Mouse (Mus musculus): ENCODE measurements around the gene Cstad.

Cstad gene

DNA sequence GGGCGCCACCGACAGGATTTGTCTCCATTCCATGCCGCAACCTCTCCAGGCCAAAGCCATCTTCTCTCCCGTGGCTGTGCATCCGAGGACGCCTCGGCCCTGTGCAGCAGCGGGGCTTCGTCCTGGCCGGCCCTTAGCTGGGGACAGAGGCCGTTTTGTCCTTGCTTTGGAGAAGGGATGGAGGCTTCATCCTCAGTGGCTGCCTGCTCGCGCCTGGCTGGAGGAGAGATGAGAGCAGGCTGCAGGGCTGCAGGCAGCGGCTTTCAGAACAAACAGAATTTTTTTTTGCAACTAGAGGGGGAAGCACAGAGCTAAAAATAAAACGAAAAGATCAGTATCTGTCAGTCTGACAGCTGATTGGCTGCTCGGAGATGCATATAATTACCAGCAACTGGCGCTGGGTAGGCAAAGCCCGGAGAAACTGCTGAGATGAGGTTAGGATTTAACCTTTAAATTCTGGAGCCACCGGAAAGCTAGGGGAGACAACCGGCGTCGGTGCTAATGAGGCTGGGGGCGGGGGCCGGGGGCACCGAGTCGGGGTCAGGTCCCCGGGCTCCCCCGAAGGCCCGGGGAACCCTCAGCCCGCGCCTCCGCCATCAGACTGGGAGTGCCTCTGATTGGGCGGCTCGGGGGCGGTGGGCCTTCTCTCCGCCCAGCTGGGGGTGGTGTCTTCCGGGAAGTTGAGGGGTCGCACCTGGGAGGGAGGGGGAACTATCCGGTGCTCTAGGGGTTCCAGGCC is at the start of gene Cstad:
Gene Cstad, plus strand, starts transcription at position 400 of the 739 bp plus-strand sequence.
- peak; percentile 88 for DNase-seq (ENCODE audit: low read depth, low spot score)

- DNase-seq (ENCODE audit: low read depth, low spot score): no peak
Observed at GRCm38 (mm10) chr2:30545706-30546105, 49.1 kb upstream of the Cstad start.

DNA sequence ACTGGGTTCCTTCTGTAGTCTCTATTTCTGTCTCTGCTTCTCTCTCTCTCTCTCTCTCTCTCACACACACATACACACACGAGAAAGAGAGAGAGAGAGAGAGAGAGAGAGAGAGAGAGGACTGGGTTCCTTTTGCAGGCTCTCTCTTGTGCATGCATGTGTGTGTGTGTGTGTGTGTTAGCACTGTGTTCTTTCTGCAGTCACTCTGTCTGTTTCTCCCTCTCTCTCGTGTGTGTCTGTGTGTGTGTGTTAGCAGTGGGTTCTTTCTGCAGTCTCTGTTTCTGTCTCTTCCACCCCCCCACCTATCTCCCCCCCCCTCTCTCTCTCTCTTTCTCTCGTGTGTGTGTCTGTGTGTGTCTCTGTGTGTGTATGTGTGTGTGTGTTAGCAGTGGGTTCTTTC is 48.6 kb upstream of the Cstad start:
- DNase-seq (ENCODE audit: low read depth, low spot score): peak; percentile 38

DNA sequence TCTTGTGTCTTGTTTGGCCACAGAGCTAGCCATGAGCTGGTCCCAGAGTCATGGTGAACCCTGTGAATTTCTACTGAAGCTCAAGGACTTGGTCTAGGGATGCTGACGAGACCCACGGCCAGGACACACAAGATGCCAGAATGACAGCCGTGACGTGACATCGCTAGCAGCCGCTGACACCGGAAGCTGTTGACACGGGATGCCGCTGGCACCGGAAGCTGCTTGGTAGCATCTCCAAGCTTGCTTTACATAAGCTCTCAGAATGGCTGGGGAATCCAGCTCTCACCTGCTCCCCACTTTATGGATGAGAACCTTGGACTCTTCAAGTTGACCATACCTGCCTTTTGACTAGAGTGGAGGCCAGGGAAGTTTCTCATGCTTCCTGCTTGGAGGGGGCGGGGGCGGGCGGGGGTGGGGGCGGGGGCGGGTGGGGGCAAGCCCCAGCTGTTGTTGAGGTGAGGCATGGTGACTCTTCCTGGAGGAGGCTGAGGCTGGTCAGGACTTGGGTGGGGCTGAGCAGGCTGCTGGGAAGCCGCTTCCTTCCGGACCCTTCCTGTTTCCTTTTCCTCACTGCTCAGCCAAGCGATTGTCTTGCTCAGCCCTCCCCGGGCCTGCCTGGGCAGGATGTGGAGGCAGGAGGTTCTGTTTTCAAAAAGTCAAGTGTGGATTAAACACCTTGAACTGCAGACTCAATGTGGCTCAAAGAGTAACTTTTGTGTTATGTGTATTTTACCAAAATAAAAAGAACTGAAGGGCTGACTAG is 47.2 kb upstream of the Cstad start:
- peak; percentile 79 for DNase-seq (ENCODE audit: low read depth, low spot score)

DNA sequence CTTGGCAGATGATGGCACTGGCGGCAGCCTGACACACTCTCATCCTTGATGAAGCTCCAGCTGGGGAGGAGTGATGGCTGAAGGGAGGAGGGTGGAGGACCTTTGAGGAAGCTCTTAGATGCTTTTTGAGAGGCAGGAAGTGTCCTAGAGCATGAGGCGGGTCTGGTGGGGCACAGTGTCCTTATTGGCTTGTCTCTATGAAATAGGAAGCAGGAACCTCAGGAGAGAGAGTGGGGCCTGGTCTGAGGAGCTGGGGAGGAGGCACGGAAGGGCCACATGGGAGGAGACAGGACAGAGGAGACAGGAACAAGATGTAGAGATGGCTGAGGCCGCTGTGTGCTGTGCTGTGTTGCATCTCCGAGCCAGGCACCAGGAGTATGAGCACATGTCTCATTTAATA is 43.3 kb upstream of the Cstad start:
- DNase-seq (ENCODE audit: low read depth, low spot score): no peak

GRCm38 (mm10) chr2:30553851-30554540 is 40.8 kb upstream of the Cstad start:
- peak; percentile 51 for DNase-seq (ENCODE audit: low read depth, low spot score)

DNA sequence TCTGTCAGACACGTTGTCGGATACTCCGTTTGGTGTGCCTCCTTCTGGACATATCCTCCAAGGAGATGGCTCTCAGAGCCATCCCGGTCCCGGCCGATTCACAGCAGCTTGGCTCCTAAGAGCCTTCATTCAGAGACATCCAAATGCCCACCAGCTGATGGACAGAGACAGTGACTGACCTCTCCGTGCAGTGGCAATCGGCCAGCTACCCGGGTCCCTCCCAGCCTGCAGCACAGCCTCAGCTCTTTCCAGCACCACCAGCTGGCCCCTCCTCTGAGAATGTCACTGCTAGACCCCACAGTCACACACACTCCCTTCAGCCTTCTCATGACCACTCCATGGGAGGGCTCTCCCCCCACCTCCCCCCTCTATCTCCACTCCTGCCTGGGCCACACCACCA is 39.6 kb upstream of the Cstad start:
- DNase-seq (ENCODE audit: low read depth, low spot score): no peak

DNA sequence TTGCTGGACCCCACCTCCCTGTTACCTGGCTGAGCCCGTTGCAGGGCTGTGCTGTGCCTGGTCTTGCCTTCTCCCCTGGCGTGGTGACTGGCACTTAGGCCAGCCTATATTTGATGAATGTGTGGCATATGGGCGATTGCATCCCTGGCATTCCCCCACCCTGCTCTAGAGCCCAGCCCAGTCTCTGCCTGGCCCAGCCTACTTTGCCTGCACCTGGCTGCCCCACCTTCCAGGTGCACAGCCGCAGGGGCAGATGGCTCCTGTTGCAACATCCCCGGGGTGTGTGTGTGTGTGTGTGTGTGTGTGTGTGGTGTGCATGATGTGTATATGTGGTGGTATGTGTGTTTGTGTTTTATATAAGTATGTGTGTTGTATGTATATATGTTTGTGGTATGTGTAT is 38.3 kb upstream of the Cstad start:
- no peak for DNase-seq (ENCODE audit: low read depth, low spot score)

GRCm38 (mm10) chr2:30559552-30559951 is 35.3 kb upstream of the Cstad start:
- DNase-seq (ENCODE audit: low read depth, low spot score): no peak

DNA sequence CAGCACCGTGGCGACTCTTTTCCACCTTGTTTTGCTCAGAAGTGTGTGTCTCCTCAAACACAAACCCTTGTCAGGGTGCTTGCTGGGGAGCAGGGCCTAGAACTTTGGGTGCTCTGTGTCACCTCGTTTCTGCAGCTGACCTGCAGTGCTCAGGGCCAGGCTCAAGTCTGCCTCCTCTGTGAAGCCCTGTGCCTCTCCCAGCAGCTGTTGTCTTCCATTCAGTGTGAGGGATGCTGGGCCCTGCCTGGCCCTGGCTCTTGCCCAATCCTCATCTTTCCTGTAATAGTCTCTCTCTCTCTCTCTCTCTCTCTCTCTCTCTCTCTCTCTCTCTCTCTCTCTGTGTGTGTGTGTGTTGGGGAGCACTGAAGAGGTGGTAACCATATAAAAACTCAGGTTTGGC is 32.3 kb upstream of the Cstad start:
- no peak for DNase-seq (ENCODE audit: low read depth, low spot score)

DNA sequence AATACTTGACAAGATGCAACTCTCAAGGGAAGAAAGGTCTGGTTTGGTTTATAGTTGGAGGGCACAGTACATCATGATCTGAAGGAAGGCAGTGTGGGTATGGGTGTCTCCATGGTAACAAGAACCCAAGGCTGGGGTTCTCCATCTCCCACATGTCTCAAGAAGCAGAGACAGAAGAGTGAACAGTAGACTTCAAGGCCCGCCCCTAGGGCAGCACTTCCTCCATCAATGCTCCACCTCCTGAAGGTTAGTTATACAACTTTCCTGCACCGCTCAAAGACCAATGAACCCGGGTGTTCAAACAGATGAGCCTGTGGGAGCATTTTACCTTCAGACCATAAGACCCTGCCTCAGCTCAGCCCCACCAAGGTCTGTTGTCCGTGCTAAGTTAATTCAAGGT is 23.2 kb upstream of the Cstad start:
- peak; percentile 21 for DNase-seq (ENCODE audit: low read depth, low spot score)

GRCm38 (mm10) chr2:30573522-30573921 is 21.3 kb upstream of the Cstad start:
- no peak for DNase-seq (ENCODE audit: low read depth, low spot score)

DNA sequence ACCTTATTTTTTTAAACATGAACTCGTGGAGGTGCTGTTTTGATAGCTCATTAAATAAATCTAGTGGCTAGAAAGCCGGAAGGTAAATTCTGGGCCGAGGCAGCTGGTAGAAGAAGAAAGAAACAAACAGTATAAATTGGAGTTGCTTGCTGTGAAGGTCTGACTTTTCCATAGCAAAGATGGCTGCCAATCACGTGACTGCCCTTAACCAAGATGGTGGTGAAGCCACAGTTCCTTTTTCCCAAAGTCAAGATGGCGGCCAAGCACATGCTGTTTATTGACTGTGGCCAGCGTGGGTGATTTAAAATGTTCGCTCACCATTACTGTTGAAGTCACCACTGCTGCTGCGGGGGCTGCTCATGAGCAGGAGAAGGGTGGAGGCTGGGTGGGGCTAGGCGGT is 17.8 kb upstream of the Cstad start:
- no peak for DNase-seq (ENCODE audit: low read depth, low spot score)

GRCm38 (mm10) chr2:30578006-30578405 is 16.8 kb upstream of the Cstad start:
- DNase-seq (ENCODE audit: low read depth, low spot score): no peak

DNA sequence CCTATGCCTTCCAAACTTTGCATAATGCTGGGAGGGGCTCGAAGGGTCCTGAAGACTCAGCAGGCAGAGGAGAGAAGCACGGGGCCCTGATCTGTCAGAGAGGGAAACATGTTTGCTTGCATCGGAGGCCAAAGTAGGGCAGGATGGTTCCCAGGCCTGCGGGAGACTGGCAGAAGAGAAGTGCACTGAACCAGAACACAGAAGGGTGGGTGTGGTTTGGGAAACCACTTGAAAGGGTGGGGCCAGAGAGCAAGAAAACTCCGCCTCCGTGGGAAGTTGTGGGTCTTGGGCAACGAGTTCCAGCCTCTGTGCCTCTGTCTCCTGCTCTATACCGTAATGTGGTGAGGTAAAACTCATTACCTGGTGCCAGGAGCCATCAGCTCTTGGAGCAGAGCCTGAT is 7.7 kb upstream of the Cstad start:
- DNase-seq (ENCODE audit: low read depth, low spot score): peak; percentile 79

DNA sequence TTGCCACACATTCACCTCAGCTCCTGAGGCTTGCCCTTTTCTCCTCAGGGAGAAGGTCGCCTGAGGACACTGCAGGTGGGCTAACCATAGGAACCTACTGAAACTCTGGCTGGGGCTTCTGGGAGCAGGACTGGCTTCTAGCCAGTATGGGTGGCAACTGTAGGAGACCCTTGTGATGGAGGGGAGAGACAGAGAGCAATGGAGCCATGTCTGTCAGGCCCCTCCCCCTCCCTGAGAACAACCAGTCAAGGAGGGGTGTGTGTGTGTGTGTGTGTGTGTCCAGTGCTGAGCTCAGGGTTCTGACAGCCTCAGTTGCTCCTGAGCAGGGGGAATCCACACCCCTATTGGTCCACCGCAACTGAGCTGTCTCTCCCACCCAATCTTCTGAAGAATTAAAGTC is 7.2 kb upstream of the Cstad start:
- no peak for DNase-seq (ENCODE audit: low read depth, low spot score)

GRCm38 (mm10) chr2:30588985-30589511 is 5.8 kb upstream of the Cstad start:
- no peak for DNase-seq (ENCODE audit: low read depth, low spot score)

DNA sequence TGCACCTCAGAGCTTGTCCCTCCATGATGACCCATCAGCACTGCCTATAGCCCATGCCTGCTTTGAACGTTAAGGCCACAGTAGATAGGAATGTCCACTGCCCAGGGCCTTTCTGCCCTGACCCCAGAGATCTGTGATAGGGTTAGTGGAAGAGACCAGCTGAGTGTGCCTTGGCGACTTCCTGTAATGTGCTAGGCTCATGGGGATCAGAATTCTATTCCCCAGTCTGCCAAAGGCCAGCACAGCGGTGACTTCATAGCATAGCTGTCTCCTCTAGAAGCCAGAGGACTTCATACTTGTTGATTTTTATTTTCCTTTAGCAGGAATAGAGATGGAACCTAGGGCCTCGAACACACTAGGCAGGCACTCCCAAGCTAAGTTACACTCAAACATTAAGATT is 5.1 kb upstream of the Cstad start:
- no peak for DNase-seq (ENCODE audit: low read depth, low spot score)

- peak; percentile 61 for DNase-seq (ENCODE audit: low read depth, low spot score)
Observed at GRCm38 (mm10) chr2:30590909-30591308, 3.9 kb upstream of the Cstad start.

DNA sequence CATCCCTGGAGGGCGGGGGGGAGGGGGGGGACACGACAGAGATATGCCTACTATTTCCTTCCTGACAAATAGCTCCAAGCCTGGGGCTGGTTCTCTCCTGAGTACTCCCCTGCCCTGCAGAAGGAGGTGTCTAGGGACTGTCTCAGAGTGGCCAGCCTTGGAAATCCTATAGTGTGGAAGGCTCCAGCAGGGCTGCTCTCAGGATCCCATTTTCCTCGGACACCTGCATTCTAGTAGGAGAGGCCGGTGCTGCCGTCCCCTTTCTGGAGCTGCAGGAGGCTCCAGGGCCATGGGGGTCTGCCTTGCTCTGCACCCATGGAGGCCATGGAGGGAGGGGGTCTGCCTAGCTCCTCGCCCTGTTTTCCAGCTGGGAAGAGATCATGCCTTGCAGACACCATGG is 2.4 kb upstream of the Cstad start:
- DNase-seq (ENCODE audit: low read depth, low spot score): no peak

DNA sequence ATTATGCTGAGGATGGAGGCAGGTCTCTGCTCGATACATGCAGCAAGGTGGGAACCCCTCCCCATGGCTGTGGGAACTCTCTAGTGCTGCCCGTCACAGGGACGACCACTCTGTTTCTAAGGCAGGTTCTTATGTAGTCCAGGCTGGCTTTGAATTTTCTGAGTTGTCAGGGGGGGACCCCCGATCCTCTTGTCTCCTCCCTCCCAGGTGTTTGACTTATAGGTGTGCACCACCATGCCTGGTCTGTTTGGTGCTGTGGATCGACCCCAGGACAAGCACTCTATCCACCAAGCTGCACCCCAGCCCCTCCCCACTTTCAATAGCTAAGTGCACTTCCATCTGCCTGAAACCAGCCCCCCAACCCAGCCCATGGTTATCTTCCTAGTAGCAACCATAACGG is 1.9 kb upstream of the Cstad start:
- no peak for DNase-seq (ENCODE audit: low read depth, low spot score)

- DNase-seq (ENCODE audit: low read depth, low spot score): no peak
Observed at GRCm38 (mm10) chr2:30593636-30594310, 1.1 kb upstream of the Cstad start.
